Mouse (Mus musculus) gastrocnemius, postnatal 4 days (tissue): ENCODE measurements around the gene Adamts17. TPM values are rescaled to one million over a fixed set of nuclear protein-coding genes. Genes with fewer than 3 reads are reported as not detected.

Experiments
- DNase-seq, 2 experiments: peaks; one replicate each; pipeline ENCODE4 v3.0.0; 2021 to 2022; ENCODE audit warnings: low spot score in 2 of 2, mixed read lengths in 2 of 2
- total RNA-seq, 2 experiments: library from RNA; stranded (reverse); gene quantifications; 2 replicates each; pipeline ENCODE4 v1.2.3; 2021

Gene Adamts17
- total RNA-seq, 2 experiments from 2014 or later, result 10.5 to 14.1 TPM

DNA sequence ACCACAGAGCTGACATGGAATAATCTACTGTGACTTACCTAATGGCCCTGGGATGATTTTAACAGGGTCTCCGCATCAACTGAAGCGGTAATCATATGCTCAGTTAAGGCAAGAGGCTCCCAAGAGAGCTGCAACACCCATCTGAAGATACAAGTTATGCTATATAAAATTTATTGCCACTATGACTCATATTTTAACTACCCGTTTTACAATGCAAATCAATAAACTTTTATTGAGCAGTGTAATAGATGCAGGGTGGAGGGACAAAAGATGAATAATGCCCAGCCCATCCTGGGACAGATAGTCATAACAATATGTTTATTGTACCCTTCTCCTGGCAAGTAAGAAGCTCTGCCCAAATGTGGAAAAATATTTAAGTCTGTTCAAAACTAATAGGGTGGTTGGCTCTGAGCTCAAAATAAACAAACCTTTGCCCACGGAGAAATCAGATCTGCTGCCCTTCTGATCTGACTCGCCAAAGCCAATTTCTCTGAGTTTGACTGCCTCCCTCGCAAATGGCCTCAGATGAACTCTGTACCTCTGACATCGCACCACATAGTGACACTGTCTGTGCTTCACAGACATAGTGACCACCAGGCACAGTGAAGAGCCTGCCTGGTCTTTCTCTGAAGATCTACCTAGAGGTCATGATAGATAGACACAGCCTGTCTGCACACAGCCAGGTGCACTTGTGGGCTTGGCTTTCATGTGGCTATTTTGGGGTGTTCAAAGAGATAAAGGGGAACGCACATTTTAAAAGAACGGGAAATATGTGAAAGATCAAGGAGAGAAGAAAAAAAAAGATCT, 329.4 kb downstream of the Adamts17 start:
- DNase-seq, result no peak

GRCm38 (mm10) chr7:67173522-67174195, 334.1 kb downstream of the Adamts17 start:
- no peak for DNase-seq

- no peak for DNase-seq
Measured at GRCm38 (mm10) chr7:67183786-67184185, 344.3 kb downstream of the Adamts17 start.

GRCm38 (mm10) chr7:67199412-67199811, 359.9 kb downstream of the Adamts17 start:
- DNase-seq, result peak; percentile 29 to 52

Other genes starting within 250 kb of the Adamts17 start
- 10 to 100 TPM; 14.2 to 15.4 TPM for gene Asb7, start 150.1 kb upstream of the Adamts17 start, total RNA-seq
- 1 to 10 TPM; 4.9 to 6.6 TPM for gene Lins1, start 149.8 kb upstream of the Adamts17 start, total RNA-seq
- under 1 TPM; 0.07 to 0.31 TPM for gene Cers3, start 96.2 kb upstream of the Adamts17 start, total RNA-seq